ENCODE assay signal across 25 mouse cellular contexts in the genomic region with DNA sequence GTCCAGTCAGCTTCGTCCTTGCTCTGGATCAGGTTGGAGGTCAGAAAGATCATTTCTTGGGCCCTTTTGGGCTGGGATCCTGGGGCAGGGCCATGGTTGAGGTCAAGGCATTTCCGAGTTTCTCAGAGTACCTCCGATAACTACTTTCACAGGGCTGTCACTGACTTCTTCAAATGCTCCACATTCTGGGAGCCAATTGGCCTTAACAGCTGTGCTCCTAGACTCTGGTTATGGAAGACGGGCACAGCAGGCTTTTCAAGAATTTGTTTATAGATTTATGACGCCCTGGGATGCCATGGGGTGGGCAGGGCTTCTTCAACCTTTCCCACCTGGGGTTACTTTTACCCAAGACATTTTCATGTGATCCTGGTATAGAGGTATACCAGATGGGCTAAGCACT. TPM values are rescaled to one million over a fixed set of nuclear protein-coding genes. Genes with fewer than 3 reads are reported as not detected.
"Had no signal": no experiment of that assay in that cellular context is flagged by ENCODE, and none has a peak within 500 bp of the region (broad histone marks: within the 10 kb centered on the region; RNA-seq: fewer than 3 reads in every experiment).

No protein-coding gene starts in this region.

- H3K4me2 ChIP-seq: heart, embryonic 13.5 days; heart, embryonic 15.5 days; hindbrain, embryonic 13.5 days; hindbrain, embryonic 15.5 days; limb, embryonic 12.5 days; liver, embryonic 11.5 days; liver, embryonic 13.5 days; liver, embryonic 15.5 days had no signal

- DNase-seq: gastrocnemius, postnatal 14 days; gastrocnemius, postnatal 36 days; heart, adult 18-20 months; heart, postnatal 14 days; heart, postnatal 36 days; kidney, adult 11 months; kidney, adult 8-10 months; kidney, postnatal 10 days; kidney, postnatal 25 days; kidney, postnatal 4 days; liver; liver, embryonic 13.5 days had no signal

- H3K27me3 ChIP-seq: heart, embryonic 13.5 days; heart, embryonic 15.5 days; hindbrain, embryonic 13.5 days; hindbrain, embryonic 15.5 days; liver, embryonic 15.5 days had no signal

- ATAC-seq: hindbrain, postnatal 0 days; intestine, embryonic 16.5 days had no signal

- H3K4me3 ChIP-seq: heart, embryonic 10.5 days; heart, embryonic 13.5 days; heart, embryonic 15.5 days; hindbrain, embryonic 13.5 days; hindbrain, embryonic 15.5 days; layer of hippocampus, adult 2 months; left cerebral cortex, adult 2 months; limb, embryonic 10.5 days; limb, embryonic 12.5 days; liver, embryonic 13.5 days; liver, embryonic 15.5 days had no signal

- H3K36me3 ChIP-seq: heart, embryonic 10.5 days; heart, embryonic 13.5 days; heart, embryonic 15.5 days; hindbrain, embryonic 13.5 days; hindbrain, embryonic 15.5 days; limb, embryonic 10.5 days; limb, embryonic 12.5 days; liver, embryonic 13.5 days; liver, embryonic 15.5 days had no signal

RNA-seq across cellular contexts. Expression of a gene that starts 10.8 kb away (rescaled TPM):
- polyA plus RNA-seq: liver, embryonic 11.5 days; liver, embryonic 15.5 days had no signal
